Mouse (Mus musculus) embryonic stem cell, embryonic (primary cell): ENCODE data around the gene Doxl2.

Experiments used
- CTCF ChIA-PET, 4 experiments: fragments of 300-600 bp in 2 of 4; fragments of 350-600 bp in 2 of 4; sonication (Branson Sonifier 250); formaldehyde crosslinking; loops; one replicate each; lab custom pipeline; 2022; ENCODE audit warnings: inconsistent platforms in 2 of 4; lab: Charles Lee
- POLR2A ChIA-PET, 4 experiments: fragments of 300-600 bp in 2 of 4; fragments of 350-600 bp in 2 of 4; sonication (Branson Sonifier 250); formaldehyde crosslinking; loops; one replicate each; lab custom pipeline; 2022; ENCODE audit warnings: antibody characterized with exemption in 4 of 4, inconsistent platforms in 1 of 4; lab: Charles Lee

Gene Doxl2

DNA sequence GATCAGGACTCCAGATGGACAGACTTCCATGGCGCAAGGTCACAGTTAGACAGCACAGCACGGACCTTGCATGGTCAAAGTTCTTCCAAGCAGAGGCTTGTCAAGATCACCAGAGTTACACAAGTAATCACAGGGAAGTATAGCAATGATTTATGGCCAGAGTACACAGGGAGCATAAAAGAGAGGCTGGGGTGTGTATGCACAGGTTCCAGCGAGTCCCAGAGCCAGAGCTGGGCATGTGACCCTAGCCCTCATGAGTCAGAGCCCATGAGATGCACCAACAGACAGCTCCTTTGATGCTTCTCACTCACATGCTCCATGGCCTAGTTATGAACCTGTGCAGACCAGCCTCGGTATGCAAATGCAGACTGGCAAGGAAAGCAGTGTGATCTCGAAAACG is 53.3 kb downstream of the Doxl2 start:
- ChIA-PET POLR2A (interaction anchor here in 3 of 4 experiments (0.9 to 3.1 kb wide), 17 partner anchors 8 to 340 kb away, joined by 3 to 13 read pairs (median 4); partner anchors contain the start of genes Gpnmb (in 2 of the 3), Fam221a (in 1 of the 3), Igf2bp3 (in 1 of the 3) and Tra2a (in 1 of the 3)), CTCF (interaction anchor here in 3 of 4 experiments (0.5 to 1.0 kb wide), 3 partner anchors 20 to 202 kb away, joined by 3 to 4 read pairs (median 3); no protein-coding TSS in a partner anchor)
